Mouse (Mus musculus) ES-E14 (cell line): ENCODE measurements around the gene Dcp1a.

Experiments used
- HCFC1 ChIP-seq: IDR thresholded peaks from 2 replicates; pipeline ENCODE4 v1.6.1; 2012; ENCODE audit warnings: low read length, inconsistent platforms, borderline replicate concordance; ENCODE audit not compliant: insufficient read depth
- MAFK ChIP-seq: IDR thresholded peaks from 2 replicates; pipeline ENCODE4 v1.6.1; 2014; ENCODE audit warnings: mild to moderate bottlenecking, low read depth, low read length, inconsistent platforms; ENCODE audit not compliant: insufficient read depth

DNA sequence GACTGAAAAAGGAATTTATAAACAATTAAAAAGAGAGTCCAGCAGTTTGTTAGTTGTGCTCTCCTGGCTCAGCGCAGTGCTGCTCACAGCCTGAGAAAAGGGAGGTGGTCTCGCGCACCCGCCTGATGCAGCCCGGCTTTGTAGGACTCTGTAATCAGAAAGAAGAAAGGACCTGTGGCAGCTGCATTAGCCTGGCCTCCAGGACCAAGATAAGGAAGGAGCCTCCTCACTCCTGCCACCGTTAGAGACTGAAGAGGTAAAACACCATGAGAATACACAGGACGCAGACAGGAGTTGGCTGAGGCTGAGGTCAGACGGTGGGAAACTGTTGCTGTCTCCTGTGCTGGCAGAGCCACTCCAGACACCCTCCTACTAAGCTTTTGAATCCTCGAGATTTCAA, 12.0 kb downstream of the Dcp1a start, which contains the start of gene Cacna1d:
- TF ChIP-seq MAFK (no peak), HCFC1 (no peak)
